Mouse (Mus musculus) thymus, adult 2 months (tissue): ENCODE measurements around the gene Tdp2.

Experiments
- CTCF ChIP-seq: fragments of 200-500 bp; IDR thresholded peaks from 2 replicates; pipeline ENCODE4 v1.5.1; 2012; ENCODE audit warnings: mild to moderate bottlenecking, control low read depth, low read length, moderate library complexity, borderline replicate concordance; ENCODE audit not compliant: control insufficient read depth, poor library complexity, insufficient read depth; ENCODE audit errors: extremely low read depth
- POLR2A ChIP-seq: fragments of 200-500 bp; IDR thresholded peaks from 2 replicates; pipeline ENCODE4 v1.6.1; 2012; ENCODE audit warnings: mild to moderate bottlenecking, low read length, control low read depth, moderate library complexity; ENCODE audit not compliant: control insufficient read depth, poor library complexity, insufficient read depth; ENCODE audit errors: extremely low read depth

DNA sequence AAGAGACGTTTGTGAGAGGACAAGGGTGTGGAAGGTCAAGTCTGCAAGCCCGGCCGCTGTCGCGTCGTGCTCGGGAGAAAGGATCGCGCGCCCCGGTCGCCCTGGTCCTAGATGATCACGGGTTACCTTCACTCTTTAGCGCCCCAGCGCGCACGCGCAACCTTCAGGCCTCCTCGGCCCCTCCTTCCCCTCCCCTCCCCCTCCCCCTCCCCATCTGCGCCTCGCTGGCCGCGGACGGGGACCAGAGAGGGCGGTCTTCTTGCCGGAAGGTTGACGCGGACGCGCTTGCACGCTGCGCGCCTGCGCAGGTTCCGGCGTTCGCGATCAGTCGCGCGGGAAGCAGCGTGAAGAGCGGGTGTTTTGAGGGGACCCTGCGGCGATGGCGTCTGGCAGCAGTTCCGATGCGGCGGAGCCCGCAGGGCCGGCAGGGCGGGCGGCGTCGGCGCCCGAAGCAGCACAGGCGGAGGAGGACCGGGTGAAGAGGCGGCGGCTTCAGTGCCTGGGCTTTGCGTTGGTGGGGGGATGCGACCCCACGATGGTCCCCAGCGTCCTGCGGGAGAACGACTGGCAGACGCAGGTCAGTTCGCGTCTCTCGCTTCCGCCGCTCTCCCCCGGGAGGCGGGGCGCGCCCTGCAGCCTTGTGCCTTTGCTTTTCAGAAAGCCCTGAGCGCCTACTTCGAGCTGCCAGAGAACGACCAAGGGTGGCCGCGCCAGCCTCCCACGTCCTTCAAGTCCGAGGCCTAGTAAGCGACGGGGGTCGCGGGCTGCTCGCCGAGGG is at the start of gene Tdp2, which contains the start of gene Acot13:
- TF ChIP-seq POLR2A: peak; percentile 99
- peak; percentile 67; the same call in 1 of the 2 replicates for TF ChIP-seq CTCF
